ENCODE assay signal across 18 mouse cellular contexts in genomic region chr7:128249998-128250397, GRCm38 (mm10). TPM values are rescaled to one million over a fixed set of nuclear protein-coding genes. Genes with fewer than 3 reads are reported as not detected.
"Had no signal": no experiment of that assay in that cellular context is flagged by ENCODE, and none has a peak within 500 bp of the region (broad histone marks: within the 10 kb centered on the region; RNA-seq: fewer than 3 reads in every experiment).

No protein-coding gene starts in this region.

- H3K27me3 ChIP-seq: limb, embryonic 13.5 days had no signal

- DNase-seq: kidney, adult 18-20 months; kidney, postnatal 10 days; kidney, postnatal 4 days; left cerebral cortex, postnatal 4 days; right cerebral cortex, postnatal 25 days; thymus, adult 2 months; thymus, postnatal 25 days had no signal

- ATAC-seq: lung, postnatal 0 days; midbrain, embryonic 16.5 days had no signal

- H3K4me2 ChIP-seq: limb, embryonic 13.5 days; midbrain, embryonic 12.5 days had no signal

- H3K4me3 ChIP-seq: layer of hippocampus, adult 2 months; limb, embryonic 13.5 days; megakaryocyte, embryonic 14.5 days; midbrain, embryonic 12.5 days had no signal

- H3K9ac ChIP-seq: limb, embryonic 13.5 days; liver, embryonic 14.5 days; midbrain, embryonic 12.5 days had no signal

- H3K9me3 ChIP-seq: limb, embryonic 13.5 days; megakaryocyte, embryonic 14.5 days; midbrain, embryonic 12.5 days had no signal

- H3K27ac ChIP-seq: layer of hippocampus, adult 2 months; limb, embryonic 13.5 days; liver, embryonic 14.5 days; midbrain, embryonic 12.5 days had no signal

RNA-seq across cellular contexts. Expression of gene Slc5a2, which starts 15.5 kb away (rescaled TPM):
- polyA plus RNA-seq: liver, adult 2 months; midbrain, embryonic 12.5 days; midbrain, embryonic 16.5 days; neural tube, embryonic 14.5 days; small intestine, adult 2 months had no signal

RNA-seq across cellular contexts. Expression of gene Cox6a2, which starts 43.8 kb away (rescaled TPM):
- polyA plus RNA-seq: kidney, embryonic 14.5 days; midbrain, embryonic 12.5 days had no signal
